Mouse (Mus musculus) adrenal gland (tissue): Measurements from ENCODE around the gene Scn11a.

Experiments used
- intact Hi-C: fragments of 180-260 bp; cut with DNase I; formaldehyde crosslinking; loops from one replicate; pipeline ENCODE4 v1.15.1; 2025
- long read RNA-seq, 2 experiments: library from polyadenylated mRNA; unstranded; transcript quantifications; one replicate each; pipeline ENCODE4 v2.0.0; 2020; ENCODE audit warnings: borderline replicate concordance in 1 of 2; ENCODE audit not compliant: insufficient replicate concordance in 1 of 2

Scn11a gene
- long read RNA-seq, experiment 1 = 0 reads
- long read RNA-seq, experiment 2 = 0 reads

GRCm38 (mm10) chr9:119825297-119825696, at the start of gene Scn11a:
TSS of gene Scn11a (minus strand) at chr9:119825456.
- intact Hi-C loops = no loop called here

GRCm38 (mm10) chr9:119854170-119854569, 28.9 kb upstream of the Scn11a start:
- intact Hi-C loops = no loop called here

- intact Hi-C loops = no loop called here
Observed at GRCm38 (mm10) chr9:119853071-119853846, 28.0 kb upstream of the Scn11a start.

GRCm38 (mm10) chr9:119852347-119853030, 27.2 kb upstream of the Scn11a start:
- intact Hi-C loops = no loop called here

- intact Hi-C loops = no loop called here
Observed at GRCm38 (mm10) chr9:119849214-119849613, 24.0 kb upstream of the Scn11a start.

- intact Hi-C loops = no loop called here
Observed at GRCm38 (mm10) chr9:119848671-119849070, 23.4 kb upstream of the Scn11a start.

- intact Hi-C loops = no loop called here
Observed at GRCm38 (mm10) chr9:119847187-119847586, 21.9 kb upstream of the Scn11a start.

- intact Hi-C loops = no loop called here
Observed at GRCm38 (mm10) chr9:119844724-119845123, 19.5 kb upstream of the Scn11a start.

- intact Hi-C loops = no loop called here
Observed at GRCm38 (mm10) chr9:119843549-119843948, 18.3 kb upstream of the Scn11a start.

- intact Hi-C loops = no loop called here
Observed at GRCm38 (mm10) chr9:119842541-119843169, 17.4 kb upstream of the Scn11a start.

GRCm38 (mm10) chr9:119842091-119842490, 16.8 kb upstream of the Scn11a start:
- intact Hi-C loops = no loop called here

- intact Hi-C loops = no loop called here
Observed at GRCm38 (mm10) chr9:119841159-119841558, 15.9 kb upstream of the Scn11a start.

- intact Hi-C loops = no loop called here
Observed at GRCm38 (mm10) chr9:119835581-119836125, 10.4 kb upstream of the Scn11a start.

GRCm38 (mm10) chr9:119831001-119831400, 5.7 kb upstream of the Scn11a start:
- intact Hi-C loops = no loop called here

GRCm38 (mm10) chr9:119823722-119824121, 1.5 kb downstream of the Scn11a start:
- intact Hi-C loops = no loop called here

GRCm38 (mm10) chr9:119813631-119814030, 11.6 kb downstream of the Scn11a start:
- intact Hi-C loops = no loop called here

- intact Hi-C loops = no loop called here
Observed at GRCm38 (mm10) chr9:119806491-119806890, 18.8 kb downstream of the Scn11a start.

GRCm38 (mm10) chr9:119804501-119804847, 20.8 kb downstream of the Scn11a start:
- intact Hi-C loops = no loop called here

GRCm38 (mm10) chr9:119803845-119804500, 21.3 kb downstream of the Scn11a start:
- intact Hi-C loops = no loop called here

- intact Hi-C loops = no loop called here
Observed at GRCm38 (mm10) chr9:119803169-119803827, 22.0 kb downstream of the Scn11a start.

- intact Hi-C loops = no loop called here
Observed at GRCm38 (mm10) chr9:119801460-119801859, 23.8 kb downstream of the Scn11a start.
